Mouse (Mus musculus) stomach, postnatal 0 days (tissue): ENCODE results near the gene Cd38.

ENCODE experiments used
- CTCF ChIP-seq: IDR thresholded peaks from 2 replicates; pipeline ENCODE4 v1.5.1; 2016; ENCODE audit warnings: antibody characterized with exemption, low read depth, mild to moderate bottlenecking, moderate library complexity
- EP300 ChIP-seq: optimal IDR thresholded peaks from 2 replicates; pipeline ENCODE3; 2016; ENCODE audit warnings: antibody characterized with exemption

- TF ChIP-seq EP300, result no peak
- TF ChIP-seq CTCF, result no peak
Observed at GRCm38 (mm10) chr5:43868711-43869600, 603 bp downstream of the Cd38 start.
